Mouse (Mus musculus): ENCODE data around the gene Gm20509. TPM values are rescaled to one million over a fixed set of nuclear protein-coding genes. Genes with fewer than 3 reads are reported as not detected.
"Not testable (repeated sequence)": the region's sequence is repeated elsewhere in the genome, so short reads cannot be mapped to it uniquely, and the experiment has no call there.

Gene Gm20509
- total and polyA plus RNA-seq, 2 experiments from 2014 or later = not detected

GRCm38 (mm10) chr9:73112919-73113906 is 10.9 kb downstream of the Gm20509 start, which contains the start of gene Rsl24d1:
Rsl24d1 (plus strand) TSS chr9:73113426.
- Histone ChIP-seq H3K4me1 (ENCODE audit: insufficient read depth) (peaks cover 6% of the 10 kb centered on the region), H3K4me3 (ENCODE audit: low read depth, low read length) (peak within 1 kb of the TSS; percentile 89), H3K27ac (ENCODE audit: low read depth, low read length) (peak within 1 kb of the TSS; percentile 76), H3K9ac (peak within 1 kb of the TSS; percentile 78), H3K9me3 (ENCODE audit: low read length) (no peaks in the 10 kb centered on the region), H3K36me3 (ENCODE audit: insufficient read depth) (peaks cover 21% of the 10 kb centered on the region), H3K4me2 (ENCODE audit: low read depth) (peak within 1 kb of the TSS; percentile 74), H3K27me3 (ENCODE audit: insufficient read depth, low read length) (0 out of 2 replicates have a peak, but pooled peaks cover 4% of the 10 kb centered on the region)
- ATAC-seq (peak; percentile 100), DNase-seq (peak; percentile 92)
- TF ChIP-seq CTCF (IDR thresholded peaks at IDR 0.05; ENCODE audit: low read depth) = no peak
- under 1% methylated on average over 64 of the region's 64 CpGs for WGBS

GRCm38 (mm10) chr9:73116704-73117103 is 14.4 kb downstream of the Gm20509 start:
- not testable (repeated sequence) for H3K27ac ChIP-seq (ENCODE audit: low read depth, low read length); H3K4me1 ChIP-seq (ENCODE audit: insufficient read depth); H3K9me3 ChIP-seq (ENCODE audit: low read length); ATAC-seq; H3K27me3 ChIP-seq (ENCODE audit: insufficient read depth, low read length); H3K4me3 ChIP-seq (ENCODE audit: low read depth, low read length); H3K9ac ChIP-seq; H3K4me2 ChIP-seq (ENCODE audit: low read depth); DNase-seq
- 84% methylated on average over 6 of the region's 6 CpGs for WGBS
- peaks cover 45% of the 10 kb centered on the region for H3K36me3 ChIP-seq (ENCODE audit: insufficient read depth)

- peaks cover 6% of the 10 kb centered on the region; the same call in 1 of the 2 replicates for H3K4me1 ChIP-seq (ENCODE audit: insufficient read depth)
- TF ChIP-seq CTCF (IDR thresholded peaks at IDR 0.05; ENCODE audit: low read depth) = 0 out of 2 replicates have a peak, but pooled peaks have one; percentile 40
- 84% methylated on average over 4 of the region's 4 CpGs for WGBS
- H3K27ac ChIP-seq (ENCODE audit: low read depth, low read length) = no peak overlapping the region
- no peak overlapping the region for H3K9ac ChIP-seq
- no peak overlapping the region for H3K4me2 ChIP-seq (ENCODE audit: low read depth)
- peaks cover 51% of the 10 kb centered on the region for H3K36me3 ChIP-seq (ENCODE audit: insufficient read depth)
- H3K9me3 ChIP-seq (ENCODE audit: low read length) = no peaks in the 10 kb centered on the region
- H3K27me3 ChIP-seq (ENCODE audit: insufficient read depth, low read length) = no peaks in the 10 kb centered on the region
- no peak overlapping the region for H3K4me3 ChIP-seq (ENCODE audit: low read depth, low read length)
- no peak for ATAC-seq
- DNase-seq = no peak
Measured at GRCm38 (mm10) chr9:73118012-73118411, 15.7 kb downstream of the Gm20509 start.

- Histone ChIP-seq H3K4me3 (ENCODE audit: low read depth, low read length) (no peak overlapping the region), H3K4me1 (ENCODE audit: insufficient read depth) (no peaks in the 10 kb centered on the region), H3K36me3 (ENCODE audit: insufficient read depth) (peaks cover 70% of the 10 kb centered on the region), H3K27ac (ENCODE audit: low read depth, low read length) (no peak overlapping the region), H3K4me2 (ENCODE audit: low read depth) (no peak overlapping the region), H3K27me3 (ENCODE audit: insufficient read depth, low read length) (no peaks in the 10 kb centered on the region), H3K9me3 (ENCODE audit: low read length) (no peaks in the 10 kb centered on the region), H3K9ac (no peak overlapping the region)
- peak; percentile 78 for ATAC-seq
- 74% methylated on average over 8 of the region's 8 CpGs for WGBS
- TF ChIP-seq CTCF (IDR thresholded peaks at IDR 0.05; ENCODE audit: low read depth) = peak; percentile 69
- DNase-seq = peak; percentile 33
Measured at GRCm38 (mm10) chr9:73121735-73122134, 19.5 kb downstream of the Gm20509 start.

GRCm38 (mm10) chr9:73125043-73125570 is 22.8 kb downstream of the Gm20509 start:
- no peak overlapping the region for H3K27ac ChIP-seq (ENCODE audit: low read depth, low read length)
- no peaks in the 10 kb centered on the region for H3K4me1 ChIP-seq (ENCODE audit: insufficient read depth)
- 93% methylated on average over 8 of the region's 8 CpGs for WGBS
- peaks cover 63% of the 10 kb centered on the region for H3K36me3 ChIP-seq (ENCODE audit: insufficient read depth)
- H3K4me2 ChIP-seq (ENCODE audit: low read depth) = no peak overlapping the region
- no peak overlapping the region for H3K4me3 ChIP-seq (ENCODE audit: low read depth, low read length)
- no peak for DNase-seq
- ATAC-seq = no peak
- no peaks in the 10 kb centered on the region for H3K27me3 ChIP-seq (ENCODE audit: insufficient read depth, low read length)
- no peak for TF ChIP-seq CTCF (IDR thresholded peaks at IDR 0.05; ENCODE audit: low read depth)
- H3K9me3 ChIP-seq (ENCODE audit: low read length) = no peaks in the 10 kb centered on the region
- H3K9ac ChIP-seq = no peak overlapping the region

- no peak overlapping the region for H3K27ac ChIP-seq (ENCODE audit: low read depth, low read length)
- ATAC-seq (no peak), DNase-seq (no peak)
- H3K36me3 ChIP-seq (ENCODE audit: insufficient read depth) = peaks cover 42% of the 10 kb centered on the region
- H3K9ac ChIP-seq = no peak overlapping the region
- 90% methylated on average over 2 of the region's 2 CpGs for whole genome bisulfite sequencing
- no peak overlapping the region for H3K4me2 ChIP-seq (ENCODE audit: low read depth)
- no peaks in the 10 kb centered on the region for H3K9me3 ChIP-seq (ENCODE audit: low read length)
- no peaks in the 10 kb centered on the region for H3K27me3 ChIP-seq (ENCODE audit: insufficient read depth, low read length)
- no peak for TF ChIP-seq CTCF (IDR thresholded peaks at IDR 0.05; ENCODE audit: low read depth)
- H3K4me3 ChIP-seq (ENCODE audit: low read depth, low read length) = no peak overlapping the region
- H3K4me1 ChIP-seq (ENCODE audit: insufficient read depth) = no peaks in the 10 kb centered on the region
Measured at GRCm38 (mm10) chr9:73127457-73127856, 25.2 kb downstream of the Gm20509 start.

GRCm38 (mm10) chr9:73129875-73130274 is 27.6 kb downstream of the Gm20509 start:
- Histone ChIP-seq H3K27ac (ENCODE audit: low read depth, low read length) (no peak overlapping the region), H3K4me3 (ENCODE audit: low read depth, low read length) (no peak overlapping the region), H3K9me3 (ENCODE audit: low read length) (no peaks in the 10 kb centered on the region), H3K36me3 (ENCODE audit: insufficient read depth) (peaks cover 32% of the 10 kb centered on the region), H3K4me2 (ENCODE audit: low read depth) (no peak overlapping the region), H3K9ac (no peak overlapping the region), H3K4me1 (ENCODE audit: insufficient read depth) (no peaks in the 10 kb centered on the region), H3K27me3 (ENCODE audit: insufficient read depth, low read length) (no peaks in the 10 kb centered on the region)
- DNase-seq (no peak), ATAC-seq (no peak)
- TF ChIP-seq CTCF (IDR thresholded peaks at IDR 0.05; ENCODE audit: low read depth) = no peak
- WGBS = 77% methylated on average over 8 of the region's 8 CpGs
